Comparison of ENCODE assay signal across 21 mouse cellular contexts in the genomic region with DNA sequence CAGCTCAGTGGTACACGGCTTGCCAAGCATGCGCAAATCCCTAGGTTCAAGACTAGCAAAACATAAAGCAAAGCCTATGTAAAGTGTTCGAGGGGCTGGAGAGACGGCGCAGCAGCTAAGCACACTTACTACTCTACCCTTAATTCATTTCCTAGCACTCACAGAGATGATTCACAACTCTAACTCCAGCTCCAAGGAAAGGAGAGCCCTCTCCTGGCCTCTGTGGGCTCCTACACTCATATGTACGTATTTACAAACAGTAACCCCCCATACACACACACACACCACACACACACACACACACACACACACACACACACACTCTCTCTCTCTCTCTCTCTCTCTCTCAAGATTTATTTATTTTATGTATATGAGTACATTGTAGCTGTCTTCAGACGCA. TPM values are rescaled to one million over a fixed set of nuclear protein-coding genes. Genes with fewer than 3 reads are reported as not detected.
DNase-seq lines count a peak whose midpoint lies in the region; ATAC-seq and TF ChIP-seq lines count a peak whose summit lies in the region.
"Had no signal": no experiment of that assay in that cellular context is flagged by ENCODE, and none has a peak within 500 bp of the region (broad histone marks: within the 10 kb centered on the region; RNA-seq: fewer than 3 reads in every experiment).

No protein-coding gene starts in this region.

- DNase-seq in midbrain, postnatal 0 days (ENCODE audit: low spot score): no peak
- DNase-seq in NIH3T3 (ENCODE audit: low read depth): peak; percentile 29
- no peak for DNase-seq in spleen, postnatal 14 days (ENCODE audit: low spot score in 2 of 2)
- no peak for DNase-seq in gastrocnemius, adult 18-20 months (ENCODE audit: low spot score)
- DNase-seq: adrenal gland, postnatal 14 days; cerebellum, adult 18-20 months; heart, adult 18-20 months; lung, postnatal 10 days; midbrain, embryonic 14.5 days; spleen, adult 18-20 months; thymus, postnatal 14 days had no signal

- H3K4me3 ChIP-seq in intestine, postnatal 0 days (ENCODE audit: low read depth, low read length): no peak overlapping the region
- H3K4me3 ChIP-seq in intestine, embryonic 15.5 days (replicated peaks): no peak overlapping the region
- no peak overlapping the region for H3K4me3 ChIP-seq in midbrain, postnatal 0 days (ENCODE audit: low read depth, low read length)
- H3K4me3 ChIP-seq in midbrain, embryonic 13.5 days (replicated peaks): no peak overlapping the region
- H3K4me3 ChIP-seq: embryonic facial prominence, embryonic 12.5 days; hindbrain, embryonic 10.5 days; left cerebral cortex, adult 2 months; limb, embryonic 10.5 days; stomach, embryonic 15.5 days had no signal

- H3K4me2 ChIP-seq in intestine, postnatal 0 days (replicated peaks; ENCODE audit: low read depth): no peak overlapping the region
- H3K4me2 ChIP-seq in intestine, embryonic 15.5 days (replicated peaks): no peak overlapping the region
- no peak overlapping the region for H3K4me2 ChIP-seq in midbrain, postnatal 0 days (ENCODE audit: low read depth, low read length, poor library complexity, severe bottlenecking)
- H3K4me2 ChIP-seq in midbrain, embryonic 13.5 days (replicated peaks): no peak overlapping the region
- H3K4me2 ChIP-seq: embryonic facial prominence, embryonic 12.5 days; liver, embryonic 11.5 days; stomach, embryonic 15.5 days had no signal

- H3K27me3 ChIP-seq in intestine, postnatal 0 days (replicated peaks; ENCODE audit: control insufficient read depth, insufficient read depth, low read length): no peaks in the 10 kb centered on the region
- no peaks in the 10 kb centered on the region for H3K27me3 ChIP-seq in intestine, embryonic 15.5 days (replicated peaks)
- no peaks in the 10 kb centered on the region for H3K27me3 ChIP-seq in midbrain, postnatal 0 days (ENCODE audit: insufficient read depth, low read length)
- H3K27me3 ChIP-seq in midbrain, embryonic 13.5 days: no peaks in the 10 kb centered on the region
- H3K27me3 ChIP-seq: embryonic facial prominence, embryonic 12.5 days; stomach, embryonic 15.5 days had no signal

- 92% methylated on average over 7 of the region's 7 CpGs for WGBS in intestine, postnatal 0 days
- WGBS in intestine, embryonic 15.5 days: 90% methylated on average over 7 of the region's 7 CpGs
- 91% methylated on average over 7 of the region's 7 CpGs for WGBS in midbrain, postnatal 0 days
- 94% methylated on average over 7 of the region's 7 CpGs for WGBS in midbrain, embryonic 13.5 days

- H3K9me3 ChIP-seq in intestine, postnatal 0 days (ENCODE audit: control insufficient read depth): no peaks in the 10 kb centered on the region
- H3K9me3 ChIP-seq in intestine, embryonic 15.5 days: no peaks in the 10 kb centered on the region
- no peaks in the 10 kb centered on the region for H3K9me3 ChIP-seq in midbrain, postnatal 0 days (ENCODE audit: low read length)
- no peaks in the 10 kb centered on the region for H3K9me3 ChIP-seq in midbrain, embryonic 13.5 days
- H3K9me3 ChIP-seq: embryonic facial prominence, embryonic 12.5 days; hindbrain, embryonic 10.5 days; limb, embryonic 10.5 days; stomach, embryonic 15.5 days had no signal

- no peak overlapping the region for H3K27ac ChIP-seq in intestine, postnatal 0 days (ENCODE audit: low read depth, low read length)
- H3K27ac ChIP-seq in intestine, embryonic 15.5 days: no peak overlapping the region
- no peak overlapping the region for H3K27ac ChIP-seq in midbrain, postnatal 0 days (ENCODE audit: low read depth, low read length)
- no peak overlapping the region for H3K27ac ChIP-seq in midbrain, embryonic 13.5 days
- H3K27ac ChIP-seq: embryonic facial prominence, embryonic 12.5 days; hindbrain, embryonic 10.5 days; left cerebral cortex, adult 2 months; limb, embryonic 10.5 days; stomach, embryonic 15.5 days had no signal

- TF ChIP-seq CTCF in intestine, postnatal 0 days (IDR thresholded peaks at IDR 0.05; ENCODE audit: low read depth): peak; percentile 46
- peak; percentile 51 for TF ChIP-seq CTCF in midbrain, postnatal 0 days (IDR thresholded peaks at IDR 0.05)

- no peaks in the 10 kb centered on the region for H3K4me1 ChIP-seq in intestine, postnatal 0 days (replicated peaks; ENCODE audit: control insufficient read depth, insufficient read depth, low read length)
- no peaks in the 10 kb centered on the region for H3K4me1 ChIP-seq in intestine, embryonic 15.5 days (replicated peaks)
- H3K4me1 ChIP-seq in midbrain, postnatal 0 days (ENCODE audit: insufficient read depth, low read length): no peaks in the 10 kb centered on the region
- no peaks in the 10 kb centered on the region for H3K4me1 ChIP-seq in midbrain, embryonic 13.5 days (replicated peaks)
- H3K4me1 ChIP-seq: embryonic facial prominence, embryonic 12.5 days; limb, embryonic 10.5 days; stomach, embryonic 15.5 days had no signal

- no peak for ATAC-seq in intestine, postnatal 0 days
- ATAC-seq in intestine, embryonic 15.5 days: no peak
- no peak for ATAC-seq in midbrain, postnatal 0 days (ENCODE audit: low FRiP score)
- ATAC-seq in midbrain, embryonic 13.5 days: no peak
- ATAC-seq: inflammation-experienced regulatory T-cells, adult 6 months had no signal

- peaks cover 63% of the 10 kb centered on the region for H3K36me3 ChIP-seq in intestine, postnatal 0 days (ENCODE audit: control insufficient read depth, insufficient read depth)
- peaks cover 35% of the 10 kb centered on the region for H3K36me3 ChIP-seq in intestine, embryonic 15.5 days
- peaks cover 66% of the 10 kb centered on the region for H3K36me3 ChIP-seq in midbrain, postnatal 0 days (ENCODE audit: insufficient read depth, low read length)
- H3K36me3 ChIP-seq in midbrain, embryonic 13.5 days: peaks cover 72% of the 10 kb centered on the region

- no peak overlapping the region for H3K9ac ChIP-seq in intestine, postnatal 0 days (ENCODE audit: low read depth, low read length)
- H3K9ac ChIP-seq in intestine, embryonic 15.5 days: no peak overlapping the region
- no peak overlapping the region for H3K9ac ChIP-seq in midbrain, postnatal 0 days (replicated peaks; ENCODE audit: low read length, poor library complexity, severe bottlenecking)
- no peak overlapping the region for H3K9ac ChIP-seq in midbrain, embryonic 13.5 days (replicated peaks)
- H3K9ac ChIP-seq: embryonic facial prominence, embryonic 12.5 days; stomach, embryonic 15.5 days had no signal

RNA-seq across cellular contexts. Expression of gene Orai2, which starts 13.3 kb away (rescaled TPM):
- polyA plus RNA-seq in intestine, postnatal 0 days (2015; fragmentation: Nextera tagmentation; extraction: Ambion mirVana): 4.3 and 5.1 TPM in 2 replicates
- 6.4 and 6.7 TPM in 2 replicates for polyA plus RNA-seq in intestine, embryonic 15.5 days (2015; fragmentation: Nextera tagmentation; extraction: Ambion mirVana)
- 108 and 136 TPM in 2 replicates for total RNA-seq in midbrain, postnatal 0 days (2014; rRNA removed)
- 68.8 and 70.8 TPM in 2 replicates for polyA plus RNA-seq in midbrain, postnatal 0 days (2015; fragmentation: Nextera tagmentation; extraction: Ambion mirVana)
- polyA plus RNA-seq in midbrain, embryonic 13.5 days (2015; fragmentation: Nextera tagmentation; extraction: Ambion mirVana): 30.6 and 31.0 TPM in 2 replicates
- under 1 TPM; 0.55 to 0.64 TPM for total RNA-seq in gastrocnemius, adult 18-20 months (2021)

RNA-seq across cellular contexts. Expression of gene Prkrip1, which starts 15.0 kb away (rescaled TPM):
- 37.7 and 40.0 TPM in 2 replicates for polyA plus RNA-seq in intestine, postnatal 0 days (2015; fragmentation: Nextera tagmentation; extraction: Ambion mirVana)
- 44.2 and 45.7 TPM in 2 replicates for polyA plus RNA-seq in intestine, embryonic 15.5 days (2015; fragmentation: Nextera tagmentation; extraction: Ambion mirVana)
- 7.9 and 24.0 TPM in 2 replicates for total RNA-seq in midbrain, postnatal 0 days (2014; rRNA removed)
- 64.9 and 68.9 TPM in 2 replicates for polyA plus RNA-seq in midbrain, postnatal 0 days (2015; fragmentation: Nextera tagmentation; extraction: Ambion mirVana)
- polyA plus RNA-seq in midbrain, embryonic 13.5 days (2015; fragmentation: Nextera tagmentation; extraction: Ambion mirVana): 68.4 and 70.2 TPM in 2 replicates
- total RNA-seq in gastrocnemius, adult 18-20 months (2021): 10 to 100 TPM; 19.4 to 23.8 TPM

RNA-seq across cellular contexts. Expression of gene Alkbh4, which starts 47.8 kb away (rescaled TPM):
- polyA plus RNA-seq in intestine, postnatal 0 days (2015; fragmentation: Nextera tagmentation; extraction: Ambion mirVana): 11.0 and 12.6 TPM in 2 replicates
- 15.3 and 17.2 TPM in 2 replicates for polyA plus RNA-seq in intestine, embryonic 15.5 days (2015; fragmentation: Nextera tagmentation; extraction: Ambion mirVana)
- 16.7 and 21.2 TPM in 2 replicates for total RNA-seq in midbrain, postnatal 0 days (2014; rRNA removed)
- polyA plus RNA-seq in midbrain, postnatal 0 days (2015; fragmentation: Nextera tagmentation; extraction: Ambion mirVana): 15.0 and 17.6 TPM in 2 replicates
- 23.0 and 23.6 TPM in 2 replicates for polyA plus RNA-seq in midbrain, embryonic 13.5 days (2015; fragmentation: Nextera tagmentation; extraction: Ambion mirVana)
- 1 to 10 TPM; 3.8 to 4.9 TPM for total RNA-seq in gastrocnemius, adult 18-20 months (2021)

RNA-seq across cellular contexts. Expression of gene Lrwd1, which starts 47.9 kb away (rescaled TPM):
- 7.5 and 7.8 TPM in 2 replicates for polyA plus RNA-seq in intestine, postnatal 0 days (2015; fragmentation: Nextera tagmentation; extraction: Ambion mirVana)
- polyA plus RNA-seq in intestine, embryonic 15.5 days (2015; fragmentation: Nextera tagmentation; extraction: Ambion mirVana): 24.5 and 25.3 TPM in 2 replicates
- total RNA-seq in midbrain, postnatal 0 days (2014; rRNA removed): 25.4 and 33.2 TPM in 2 replicates
- polyA plus RNA-seq in midbrain, postnatal 0 days (2015; fragmentation: Nextera tagmentation; extraction: Ambion mirVana): 16.3 and 16.5 TPM in 2 replicates
- polyA plus RNA-seq in midbrain, embryonic 13.5 days (2015; fragmentation: Nextera tagmentation; extraction: Ambion mirVana): 31.7 and 33.8 TPM in 2 replicates
- total RNA-seq in gastrocnemius, adult 18-20 months (2021): 1 to 10 TPM; 4.2 to 4.4 TPM
